Mouse (Mus musculus) gastrocnemius, adult 2 months (tissue): ENCODE data around the gene Hsdl1. TPM values are rescaled to one million over a fixed set of nuclear protein-coding genes. Genes with fewer than 3 reads are reported as not detected.

Experiments
- DNase-seq: peaks from one replicate; pipeline ENCODE4 v3.0.0; 2022
- H3K27ac ChIP-seq: fragments of 200-600 bp; 2 replicates; pipeline ENCODE4 v1.8.1; 2022; ENCODE audit warnings: mild to moderate bottlenecking
- H3K4me3 ChIP-seq: fragments of 200-600 bp; 2 replicates; pipeline ENCODE4 v1.8.1; 2022; ENCODE audit warnings: mild to moderate bottlenecking, moderate library complexity
- CTCF ChIP-seq: fragments of 200-600 bp; IDR thresholded peaks from 2 replicates; pipeline ENCODE4 v1.8.1; 2022; ENCODE audit warnings: antibody characterized with exemption, mild to moderate bottlenecking, moderate library complexity
- intact Hi-C: fragments of 180-260 bp; cut with DNase I; formaldehyde crosslinking; loops from one replicate; pipeline ENCODE4 v1.15.1; 2025
- total RNA-seq, 2 experiments: library from RNA; stranded (reverse); gene quantifications; 2 replicates each; pipeline ENCODE4 v1.2.3; 2021

Hsdl1 gene
- total RNA-seq, 2 experiments from 2014 or later = 15.9 to 16.6 TPM

DNA sequence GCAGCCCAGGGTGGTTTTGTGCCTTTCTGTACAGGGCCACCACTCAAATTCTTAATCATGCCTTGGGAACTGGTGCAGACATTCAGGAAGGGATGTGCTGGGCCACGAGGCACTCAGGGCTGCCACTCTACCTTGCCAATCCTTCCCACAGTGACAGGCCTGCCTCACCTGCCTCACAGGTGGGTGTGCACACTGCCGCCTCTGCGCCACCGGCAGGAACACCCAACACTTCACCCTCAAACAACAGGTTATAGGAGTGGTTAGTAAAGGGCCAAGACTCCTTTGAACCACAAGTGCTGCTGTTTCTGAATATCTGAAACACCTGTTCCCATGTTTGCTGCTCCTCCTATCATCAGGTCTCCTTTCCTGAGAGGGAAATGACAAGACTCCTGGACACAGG, 2.6 kb downstream of the Hsdl1 start:
- DNase-seq = no peak
- intact Hi-C loops = no loop called here
- no peak for TF ChIP-seq CTCF
- H3K4me3 ChIP-seq = no peak overlapping the region
- H3K27ac ChIP-seq = no peak overlapping the region

GRCm38 (mm10) chr8:119571135-119571534, 3.8 kb downstream of the Hsdl1 start:
- intact Hi-C loops = no loop called here
- TF ChIP-seq CTCF = no peak
- no peak for DNase-seq
- Histone ChIP-seq H3K27ac (no peak overlapping the region), H3K4me3 (no peak overlapping the region)

DNA sequence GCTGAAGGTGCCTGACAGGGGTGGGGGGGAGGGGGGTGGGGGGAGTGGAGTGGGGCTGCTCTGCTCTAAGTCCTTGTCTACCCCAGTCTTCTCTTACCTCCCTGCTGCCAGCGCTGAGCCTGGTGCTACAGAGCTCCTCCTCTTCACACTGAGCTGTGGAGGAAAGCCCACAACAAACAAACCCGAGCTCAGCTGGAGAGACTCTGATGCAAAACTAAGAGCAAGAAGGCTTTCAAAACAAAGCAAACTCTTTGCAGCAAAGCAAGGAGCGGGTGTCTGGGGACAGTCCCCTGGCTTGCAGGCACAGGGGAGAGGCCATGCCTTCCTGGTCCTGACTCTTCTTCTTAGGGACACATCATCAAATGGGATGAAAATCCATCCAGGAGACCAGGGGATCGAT, 5.1 kb downstream of the Hsdl1 start:
- Histone ChIP-seq H3K4me3 (no peak overlapping the region), H3K27ac (no peak overlapping the region)
- no peak for DNase-seq
- TF ChIP-seq CTCF = no peak
- intact Hi-C loops = no loop called here

DNA sequence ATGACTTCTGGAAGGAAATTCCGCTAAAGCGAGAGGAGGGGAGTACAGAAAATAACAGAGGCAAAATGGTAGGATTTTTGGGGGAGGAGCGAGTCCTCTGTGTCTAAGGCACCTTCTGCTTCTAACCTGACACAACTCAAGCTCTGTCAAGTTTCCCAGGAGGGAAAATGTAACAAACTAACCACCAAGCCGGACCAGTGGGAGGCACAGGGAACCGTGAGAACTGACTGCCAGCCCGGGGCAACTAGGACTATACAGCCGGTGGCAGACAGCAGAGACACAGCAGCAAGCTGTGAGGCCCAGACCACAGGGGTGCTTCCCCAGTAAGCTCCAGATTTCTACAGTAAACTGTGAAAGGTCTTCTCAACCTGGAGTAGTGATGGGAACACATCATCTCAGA, 6.0 kb downstream of the Hsdl1 start:
- DNase-seq = no peak
- intact Hi-C loops = no loop called here
- Histone ChIP-seq H3K4me3 (no peak overlapping the region), H3K27ac (no peak overlapping the region)
- no peak for TF ChIP-seq CTCF

- H3K4me3 ChIP-seq = no peak overlapping the region
- intact Hi-C loops = no loop called here
- no peak for TF ChIP-seq CTCF
- DNase-seq = no peak
- no peak overlapping the region for H3K27ac ChIP-seq
Observed at GRCm38 (mm10) chr8:119568251-119568650, 6.7 kb downstream of the Hsdl1 start.

- no peak for TF ChIP-seq CTCF
- no peak overlapping the region for H3K4me3 ChIP-seq
- intact Hi-C loops = no loop called here
- no peak for DNase-seq
- H3K27ac ChIP-seq = no peak overlapping the region
Observed at GRCm38 (mm10) chr8:119566367-119566766, 8.6 kb downstream of the Hsdl1 start.

GRCm38 (mm10) chr8:119563849-119564251, 11.1 kb downstream of the Hsdl1 start:
- intact Hi-C loops = no loop called here
- no peak overlapping the region for H3K4me3 ChIP-seq
- no peak for TF ChIP-seq CTCF
- DNase-seq = no peak
- H3K27ac ChIP-seq = no peak overlapping the region

DNA sequence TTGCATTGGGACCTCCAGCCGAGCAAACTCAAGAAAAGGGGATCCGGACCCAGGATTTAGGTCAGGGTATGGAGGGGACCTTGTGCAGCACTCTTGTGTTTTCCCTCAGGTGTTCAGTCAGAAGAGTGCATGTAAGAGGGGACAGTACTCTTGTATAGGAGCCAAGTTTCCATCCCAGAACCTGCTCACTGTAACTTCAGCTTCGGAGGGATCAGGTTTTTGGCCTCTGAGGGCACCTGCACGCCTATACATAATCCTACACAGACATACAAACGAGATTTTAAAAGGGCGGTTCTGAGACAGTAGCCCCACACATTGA, 15.6 kb downstream of the Hsdl1 start:
- peak overlapping the region; percentile 98 for H3K27ac ChIP-seq
- intact Hi-C loops = loop anchor here (10.0 kb wide), 1 partner anchor 115 kb away; no protein-coding TSS in a partner anchor
- TF ChIP-seq CTCF = no peak
- DNase-seq = no peak
- H3K4me3 ChIP-seq = peak overlapping the region; percentile 81

- peak; percentile 99 for DNase-seq
- H3K4me3 ChIP-seq = peak within 1 kb of the TSS; percentile 81
- intact Hi-C loops = loop anchor here (1.0 to 10.0 kb wide), 2 partner anchors 46 to 116 kb away; partner anchors contain the start of gene Taf1c
- TF ChIP-seq CTCF = peak; percentile 27
- H3K27ac ChIP-seq = peak within 1 kb of the TSS; percentile 98
Observed at GRCm38 (mm10) chr8:119558603-119559401, 16.2 kb downstream of the Hsdl1 start, which contains the start of gene Mbtps1. Mbtps1 (minus strand) TSS chr8:119558735.

DNA sequence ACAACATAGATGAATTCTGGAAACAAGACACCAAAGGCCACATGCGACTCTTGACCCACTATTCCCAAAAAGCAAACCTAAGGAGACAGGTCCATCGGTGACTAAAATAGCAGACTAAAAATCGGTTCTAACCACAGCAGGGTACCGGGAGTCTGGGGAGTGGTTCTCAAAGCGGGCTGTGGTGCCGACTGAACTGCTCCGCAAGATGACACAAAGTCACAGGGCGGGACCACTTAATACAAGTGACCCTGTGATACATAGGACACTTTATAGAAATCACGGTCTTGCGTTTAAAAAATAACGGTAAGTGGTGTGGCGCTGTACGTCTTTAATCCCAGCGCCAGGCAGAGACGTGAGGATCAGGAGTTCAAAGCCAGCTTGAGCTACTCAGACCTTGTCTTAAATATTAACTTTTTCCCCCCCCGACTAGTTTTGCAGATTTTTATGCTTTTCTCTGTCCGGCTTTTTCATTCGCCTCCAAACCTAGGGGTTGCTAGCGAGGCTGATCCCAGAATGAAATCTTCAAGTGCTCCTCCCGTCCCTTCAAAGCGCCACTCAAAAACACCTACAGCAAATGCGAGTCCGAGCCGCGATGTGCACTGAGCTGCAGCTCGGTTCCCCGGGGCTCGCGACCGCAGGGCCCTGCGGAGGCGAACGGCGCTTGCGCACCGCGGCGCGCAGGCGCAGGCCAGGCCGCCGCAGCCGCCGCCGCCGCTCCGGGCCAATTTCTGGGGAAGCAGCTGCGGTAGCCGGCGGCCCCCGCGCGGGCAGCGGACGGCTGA, 17.0 kb downstream of the Hsdl1 start:
- intact Hi-C loops = loop anchor here (1.0 to 10.0 kb wide), 2 partner anchors 47 to 117 kb away; partner anchors contain the start of gene Taf1c
- TF ChIP-seq CTCF = no peak
- peak; percentile 91 for DNase-seq
- peak overlapping the region; percentile 81 for H3K4me3 ChIP-seq
- H3K27ac ChIP-seq = peak overlapping the region; percentile 98

GRCm38 (mm10) chr8:119557132-119557531, 17.9 kb downstream of the Hsdl1 start:
- peak overlapping the region; percentile 98; the same call in 1 of the 2 replicates for H3K27ac ChIP-seq
- DNase-seq = no peak
- peak overlapping the region; percentile 81 for H3K4me3 ChIP-seq
- TF ChIP-seq CTCF = no peak
- intact Hi-C loops = loop anchor here (10.0 kb wide), 1 partner anchor 118 kb away; no protein-coding TSS in a partner anchor

- Histone ChIP-seq H3K4me3 (no peak overlapping the region), H3K27ac (no peak overlapping the region)
- no peak for TF ChIP-seq CTCF
- DNase-seq = no peak
- intact Hi-C loops = loop anchor here (10.0 kb wide), 1 partner anchor 119 kb away; no protein-coding TSS in a partner anchor
Observed at GRCm38 (mm10) chr8:119555861-119556260, 19.1 kb downstream of the Hsdl1 start.

DNA sequence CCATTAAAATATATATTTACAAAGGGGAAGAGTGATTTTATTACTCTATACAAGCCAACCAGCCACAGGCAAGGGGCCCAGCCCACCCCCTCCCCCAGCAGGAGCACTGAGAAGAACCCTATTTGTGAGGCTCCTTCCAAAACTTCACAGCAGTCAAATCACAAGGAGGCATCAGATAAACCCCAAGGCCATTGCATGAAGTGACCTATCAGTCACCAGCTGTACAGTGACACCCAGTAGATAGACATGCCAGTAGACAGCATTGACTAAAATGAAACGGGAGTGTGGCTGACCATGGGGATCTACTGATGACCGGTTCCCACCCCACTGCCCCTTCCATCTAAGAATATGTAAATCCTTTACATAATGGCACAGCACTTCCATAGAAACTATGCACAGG, 22.0 kb downstream of the Hsdl1 start:
- DNase-seq = no peak

More for the DNA sequence above, 22.0 kb downstream of the Hsdl1 start:
- intact Hi-C loops = loop anchor here (10.0 kb wide), 1 partner anchor 122 kb away; no protein-coding TSS in a partner anchor
- no peak overlapping the region for H3K4me3 ChIP-seq
- no peak for TF ChIP-seq CTCF
- H3K27ac ChIP-seq = no peak overlapping the region
